Mouse (Mus musculus) gonadal fat pad, adult 2 months (tissue): ENCODE data around the gene Glrx. TPM values are rescaled to one million over a fixed set of nuclear protein-coding genes. Genes with fewer than 3 reads are reported as not detected.

Source experiments
- DNase-seq: peaks from one replicate; pipeline ENCODE4 v3.0.0-alpha.2; 2012; ENCODE audit warnings: low read depth
- polyA plus RNA-seq: library from polyadenylated mRNA; depleted of rRNA; stranded (reverse); fragments of >200 nt; gene quantifications from 2 replicates; pipeline ENCODE4 v1.2.3, GENCODE M21; 2012; rRNA removed

Glrx gene
- polyA plus RNA-seq, 1 experiment, result 58.3 TPM

- DNase-seq, result no peak
Measured at GRCm38 (mm10) chr13:75891868-75892267, 52.2 kb downstream of the Glrx start.

GRCm38 (mm10) chr13:75892291-75892690, 52.6 kb downstream of the Glrx start:
- DNase-seq, result no peak

- no peak for DNase-seq
Measured at GRCm38 (mm10) chr13:75892876-75893275, 53.2 kb downstream of the Glrx start.

Other genes starting within 250 kb of the Glrx start
- 7.6 and 8.2 TPM in 2 replicates for gene Ell2, start 133.1 kb upstream of the Glrx start, polyA plus RNA-seq
- 10.8 and 12.5 TPM in 2 replicates for gene Rhobtb3, start 104.1 kb downstream of the Glrx start, polyA plus RNA-seq
- gene Spata9, start 127.3 kb downstream of the Glrx start, polyA plus RNA-seq, result 0.45 and 0.60 TPM in 2 replicates
- 9.7 and 11.3 TPM in 2 replicates for gene Rfesd, start 178.9 kb downstream of the Glrx start, polyA plus RNA-seq
- gene Gpr150, start 217.1 kb downstream of the Glrx start, polyA plus RNA-seq, result 0.15 TPM in 1 of 2 replicates, not detected in the other